Mouse (Mus musculus): ENCODE data around the gene Tek.

The Tek gene

GRCm38 (mm10) chr4:94803187-94803586 is 64.1 kb downstream of the Tek start:
- DNase-seq (ENCODE audit: low spot score in 2 of 2), result no peak

GRCm38 (mm10) chr4:94810616-94811015 is 71.5 kb downstream of the Tek start:
- DNase-seq (ENCODE audit: low spot score in 2 of 2), result no peak

GRCm38 (mm10) chr4:94826891-94827290 is 87.8 kb downstream of the Tek start:
- no peak for DNase-seq (ENCODE audit: low spot score in 2 of 2)

- DNase-seq (ENCODE audit: low spot score in 2 of 2), result no peak
Measured at GRCm38 (mm10) chr4:94827429-94827828, 88.3 kb downstream of the Tek start.

- no peak for DNase-seq (ENCODE audit: low spot score in 2 of 2)
Measured at GRCm38 (mm10) chr4:94829924-94830386, 90.9 kb downstream of the Tek start.

- DNase-seq (ENCODE audit: low spot score in 2 of 2), result no peak
Measured at GRCm38 (mm10) chr4:94837061-94837460, 98.0 kb downstream of the Tek start.

GRCm38 (mm10) chr4:94853301-94853700 is 114.2 kb downstream of the Tek start:
- DNase-seq (ENCODE audit: low spot score in 2 of 2), result no peak

- peak in 1 of 2 experiments; percentile 3 for DNase-seq (ENCODE audit: low spot score in 2 of 2)
Measured at GRCm38 (mm10) chr4:94854270-94854669, 115.2 kb downstream of the Tek start.

- no peak for DNase-seq (ENCODE audit: low spot score in 2 of 2)
Measured at GRCm38 (mm10) chr4:94855201-94855600, 116.1 kb downstream of the Tek start.

- no peak for DNase-seq (ENCODE audit: low spot score in 2 of 2)
Measured at GRCm38 (mm10) chr4:94900744-94901143, 161.7 kb downstream of the Tek start.

- DNase-seq (ENCODE audit: low spot score in 2 of 2), result no peak
Measured at GRCm38 (mm10) chr4:94901780-94902179, 162.7 kb downstream of the Tek start.

All from urinary bladder, adult 18-20 months (tissue).